Mouse (Mus musculus) brain, embryonic 18.5 days (tissue): ENCODE measurements at regions not wholly inside any gene's neighbourhood (a gene's known extent, or its start where the extent isn't known, plus 50 kb on each side); places are given as distances from the start of the nearest gene placed in this dataset.

Experiments used
- DNase-seq: peaks from one replicate; pipeline ENCODE4 v3.0.0-alpha.2; 2012; ENCODE audit warnings: low read depth, low spot score

- DNase-seq, result peak; percentile 12
These were observed 64.3 kb upstream of the Id2 start for GRCm38 (mm10) chr12:25160990-25161843.

- no peak for DNase-seq
These were observed 62.2 kb upstream of the Id2 start for GRCm38 (mm10) chr12:25159091-25159490.

- no peak for DNase-seq
These were observed 60.3 kb upstream of the Id2 start for GRCm38 (mm10) chr12:25157238-25157637.

- DNase-seq, result no peak
These were observed 58.5 kb upstream of the Id2 start for GRCm38 (mm10) chr12:25155396-25155795.

- DNase-seq, result no peak
These were observed 51.2 kb upstream of the Id2 start for GRCm38 (mm10) chr12:25148099-25148498.
